Mouse (Mus musculus): ENCODE data around the gene Zim1.

The Zim1 gene

DNA sequence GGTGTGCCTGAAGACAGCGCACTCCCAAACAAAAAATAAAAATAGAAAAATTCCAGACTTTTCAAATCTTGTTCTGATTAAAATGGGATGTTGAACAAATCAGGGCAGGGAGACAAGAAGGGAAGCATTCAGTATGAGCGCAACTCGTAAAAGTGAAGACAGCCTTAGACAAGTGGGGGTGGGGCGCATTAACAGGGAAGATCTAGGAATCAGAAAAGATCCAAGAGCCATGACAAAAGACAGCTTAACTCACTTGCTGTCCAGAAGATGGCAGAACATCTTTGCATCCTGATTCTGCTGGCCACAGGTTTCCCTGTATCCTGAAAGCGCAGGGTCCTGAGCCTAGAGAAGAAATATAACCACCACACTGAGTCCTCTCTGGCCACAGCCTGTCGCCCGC is 37.6 kb downstream of the Zim1 start:
- intact Hi-C loops (cut with DNase I) = loop anchor here (2.0 kb wide), 1 partner anchor 258 kb away; no protein-coding TSS in a partner anchor

DNA sequence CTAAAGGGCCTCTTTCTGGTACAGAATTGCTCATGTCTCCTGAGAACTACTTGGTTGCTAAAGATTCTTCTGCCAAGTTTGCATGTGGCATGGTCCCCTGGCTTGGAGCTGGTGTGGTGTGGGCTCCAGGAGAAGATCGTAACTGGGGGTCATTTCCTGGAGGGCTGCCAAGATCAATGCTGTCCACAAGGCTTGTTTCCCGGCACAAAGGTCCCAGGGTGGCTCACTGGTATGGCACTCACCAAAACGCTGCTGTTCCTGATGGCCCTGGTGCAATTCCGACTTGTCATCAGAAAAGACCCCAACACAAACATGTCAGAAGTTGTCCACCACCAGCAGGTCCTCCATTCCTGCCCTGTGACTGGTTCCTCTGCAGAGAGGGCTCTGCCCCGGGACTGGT is 44.1 kb downstream of the Zim1 start:
- intact Hi-C loops (cut with DNase I) = no loop called here

DNA sequence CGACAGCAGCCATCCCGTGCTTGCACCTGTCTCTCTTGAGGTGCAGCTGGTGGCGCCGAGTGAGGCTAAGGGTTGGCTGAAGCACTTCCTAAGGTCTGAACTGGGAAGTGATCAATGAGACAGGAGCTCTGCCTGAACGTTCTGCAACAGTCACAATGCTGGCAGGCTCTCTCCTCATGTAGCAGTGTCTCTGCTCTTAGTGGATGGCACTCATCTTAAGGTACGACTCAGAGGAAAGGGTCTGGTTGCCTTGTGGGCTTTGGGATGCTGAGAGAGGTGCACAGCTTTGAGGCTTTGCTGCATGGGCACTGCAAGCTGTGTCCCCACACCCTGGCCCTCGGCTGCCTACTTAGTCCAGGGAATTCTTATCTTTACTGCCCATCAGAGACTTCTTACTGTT is 45.0 kb downstream of the Zim1 start:
- intact Hi-C loops (cut with DNase I) = no loop called here

DNA sequence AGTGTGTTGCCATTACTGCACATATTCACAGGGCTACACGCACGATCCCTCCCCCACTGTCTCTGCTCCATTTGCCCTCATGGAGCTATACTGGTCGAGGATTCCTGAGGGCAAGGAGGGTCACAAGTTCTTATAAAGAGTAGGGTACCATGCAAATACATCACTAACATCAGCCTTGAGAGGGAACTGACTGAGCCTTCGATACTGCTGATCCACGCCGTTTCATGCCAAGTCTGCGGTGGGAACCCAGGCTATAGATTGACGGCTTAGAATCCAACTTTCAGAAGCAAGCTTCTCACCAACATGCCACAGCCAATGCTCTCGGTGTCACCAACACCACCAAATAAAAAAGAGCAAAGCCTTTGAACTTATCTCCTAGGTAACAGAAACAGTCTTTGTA is 45.7 kb downstream of the Zim1 start:
- intact Hi-C loops (cut with DNase I) = no loop called here

DNA sequence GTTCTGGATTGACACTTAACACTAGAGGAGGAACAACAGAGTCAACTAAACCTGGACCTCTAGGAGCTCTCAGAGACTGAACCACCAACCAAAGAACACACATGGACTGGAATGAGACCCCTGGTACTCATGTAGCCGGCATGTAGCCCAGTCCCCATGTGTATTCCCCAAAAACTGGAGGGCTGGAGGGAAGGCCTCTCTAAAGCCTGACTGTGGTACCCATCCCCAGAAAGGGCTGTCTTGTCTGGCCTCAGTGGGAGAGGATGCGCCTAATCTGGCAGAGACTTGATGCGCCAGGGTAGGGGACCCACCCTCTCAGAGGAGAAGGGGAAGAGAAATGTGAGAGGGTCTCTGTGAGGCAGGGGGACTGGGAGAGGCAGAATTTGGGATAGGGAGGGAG is 50.4 kb downstream of the Zim1 start:
- intact Hi-C loops (cut with DNase I) = no loop called here

DNA sequence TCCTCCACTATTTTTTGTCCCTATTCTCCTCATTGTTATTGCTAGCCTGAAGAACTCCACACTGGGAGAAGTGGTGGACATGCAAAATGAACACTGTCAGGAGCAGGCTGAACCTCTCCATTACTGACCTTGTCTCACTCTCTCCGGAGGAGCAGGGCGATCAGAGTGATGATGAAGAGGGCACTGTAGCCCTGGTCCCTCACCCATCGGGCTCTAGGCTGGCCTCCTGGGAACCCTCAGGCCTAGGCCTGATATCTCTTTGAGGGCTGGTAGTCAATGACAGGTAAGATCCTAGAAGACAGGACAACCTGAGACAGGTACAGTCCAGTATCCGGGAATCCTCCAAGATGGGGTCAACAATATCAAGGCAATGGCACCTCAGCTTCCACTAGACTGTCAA is 58.2 kb downstream of the Zim1 start:
- intact Hi-C loops (cut with DNase I) = no loop called here

DNA sequence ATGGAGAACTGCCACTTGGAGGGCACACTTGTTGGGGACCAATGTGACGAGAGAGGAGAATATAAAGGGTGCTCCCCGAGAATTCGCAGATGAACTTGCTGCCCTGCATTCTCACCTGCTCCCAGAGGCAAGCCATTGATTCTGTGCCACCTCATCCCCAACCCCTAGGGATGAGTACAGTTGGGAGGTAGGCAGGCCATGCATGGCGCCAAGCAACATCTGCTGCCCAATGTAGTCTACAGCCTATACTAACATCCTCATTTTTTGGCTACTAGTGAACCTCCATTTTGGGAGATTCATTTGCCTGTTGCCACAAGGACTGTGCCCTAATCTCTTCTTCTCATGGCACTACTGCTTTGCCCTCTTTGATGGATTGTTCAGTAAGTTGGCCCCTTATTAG is 59.5 kb downstream of the Zim1 start:
- intact Hi-C loops (cut with DNase I) = no loop called here

DNA sequence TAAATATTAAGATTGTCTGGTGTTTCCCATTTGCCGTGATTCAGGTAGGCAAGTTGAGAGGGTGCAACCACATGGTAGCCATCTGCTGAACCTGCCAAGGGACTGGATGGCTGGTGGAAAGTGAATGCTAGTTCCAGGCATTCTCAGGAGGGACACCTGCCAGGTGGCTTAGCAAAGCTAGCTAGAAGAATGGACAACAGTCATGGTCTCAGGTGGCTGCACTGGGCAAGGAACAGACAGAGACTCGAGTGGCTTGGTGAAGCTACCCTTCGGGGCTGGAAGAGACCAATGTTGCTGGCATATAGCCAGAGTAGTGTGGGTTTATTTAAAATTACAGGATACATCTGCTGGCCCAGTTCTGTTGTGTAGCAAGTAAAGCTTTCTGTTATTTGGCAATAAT is 60.4 kb downstream of the Zim1 start:
- intact Hi-C loops (cut with DNase I) = no loop called here
